Mouse (Mus musculus): ENCODE measurements around the gene Gm14401.
"Not testable (repeated sequence)": the region's sequence is repeated elsewhere in the genome, so short reads cannot be mapped to it uniquely, and the experiment has no call there.

The Gm14401 gene

GRCm38 (mm10) chr2:177073432-177074423 is at the start of gene Gm14401:
Gm14401 (plus strand) TSS chr2:177074320.
- DNase-seq, result peak in 1 of 2 experiments; percentile 1

DNA sequence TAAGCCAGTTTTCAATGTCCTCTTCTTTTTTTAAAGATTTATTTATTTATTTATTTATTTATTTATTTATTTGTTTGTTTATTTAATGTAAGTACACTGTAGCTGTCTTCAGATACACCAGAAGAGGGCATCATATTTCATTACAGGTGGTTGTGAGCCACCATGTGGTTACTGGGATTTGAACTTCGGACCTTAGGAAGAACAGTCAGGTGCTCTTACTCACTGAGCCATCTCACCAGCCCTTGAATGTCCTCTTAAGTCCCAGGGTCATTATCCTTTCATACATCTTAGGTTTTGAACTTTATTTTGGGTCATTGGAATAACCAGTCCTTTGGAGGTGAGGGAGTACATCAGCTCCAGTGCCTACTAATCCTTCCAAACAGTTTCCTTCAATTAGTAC is 1.3 kb upstream of the Gm14401 start:
- DNase-seq, result peak in 1 of 2 experiments; percentile 1

DNA sequence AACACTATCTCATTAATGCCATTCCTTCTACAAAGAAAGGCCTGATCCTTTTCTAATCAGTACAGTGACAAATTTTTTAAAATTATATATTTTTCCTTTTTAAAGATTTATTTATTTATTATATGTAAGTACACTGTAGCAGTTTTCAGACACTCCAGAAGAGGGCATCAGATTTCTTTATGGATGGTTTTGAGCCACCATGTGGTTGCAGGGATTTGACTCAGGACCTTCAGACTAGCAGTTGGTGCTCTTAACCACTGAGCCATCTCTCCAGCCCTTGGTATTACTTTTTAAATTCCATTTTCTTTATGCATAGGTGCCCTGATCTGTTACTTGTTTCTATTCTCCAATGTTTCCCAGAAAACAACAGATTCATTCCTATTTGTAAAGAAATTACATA is 895 bp downstream of the Gm14401 start:
- not testable (repeated sequence) for DNase-seq

DNA sequence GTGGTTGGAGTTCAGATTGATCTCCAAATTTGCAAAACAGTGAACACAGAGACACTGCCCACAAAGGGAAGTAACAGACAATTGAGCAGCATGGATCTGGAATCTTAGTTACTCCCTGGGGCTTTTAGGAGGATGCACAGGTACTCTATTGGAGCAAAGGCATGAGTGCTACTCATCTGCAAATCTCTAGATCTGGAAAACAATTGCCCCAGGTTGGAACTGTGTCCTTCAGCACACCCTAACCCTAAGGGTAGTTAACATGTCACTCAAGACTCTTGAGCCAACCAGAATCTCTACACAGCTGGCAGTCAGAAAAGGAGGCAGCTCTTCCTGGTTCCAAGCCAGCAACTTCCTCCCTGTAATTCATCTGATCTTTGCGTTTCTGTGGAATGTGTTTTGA is 5.7 kb downstream of the Gm14401 start:
- not testable (repeated sequence) for DNase-seq

DNA sequence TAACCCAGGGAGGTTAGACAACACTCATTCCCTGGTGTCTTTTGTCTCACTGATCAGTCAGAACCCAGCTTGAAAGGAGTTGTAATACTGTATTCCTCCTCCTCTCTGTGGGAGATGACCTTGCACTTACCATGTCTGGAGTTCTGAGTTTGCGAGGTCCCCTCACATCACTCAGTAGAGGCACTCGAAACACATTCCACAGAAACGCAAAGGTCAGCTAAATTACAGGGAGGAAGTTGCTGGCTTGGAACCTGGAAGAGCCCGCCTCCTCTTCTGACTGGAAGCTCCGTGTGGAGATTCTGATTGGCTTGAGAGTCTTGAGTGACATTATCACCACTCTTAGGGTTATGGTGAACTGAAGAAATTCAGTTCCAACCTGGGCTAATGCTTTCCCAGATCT is 35.0 kb downstream of the Gm14401 start:
- DNase-seq, result not testable (repeated sequence)

DNA sequence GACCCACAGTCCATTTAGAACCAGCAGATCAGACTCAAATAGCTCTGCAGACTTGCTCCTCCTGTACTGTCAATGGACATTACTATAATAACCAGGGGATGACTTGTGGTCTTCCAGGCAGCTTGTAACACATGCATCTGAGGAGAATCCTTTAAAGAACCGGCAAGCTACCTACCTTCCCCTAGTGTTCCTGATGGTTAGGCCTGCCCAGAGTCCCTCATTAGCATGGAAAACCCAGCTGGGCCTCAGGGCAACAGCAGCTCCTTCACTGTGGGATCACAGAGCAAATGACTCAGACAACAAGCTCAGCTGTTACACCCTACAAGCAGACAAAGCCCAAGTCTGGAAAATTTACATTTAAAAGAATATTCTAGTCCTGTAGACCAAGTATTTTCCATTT is 55.0 kb downstream of the Gm14401 start:
- not testable (repeated sequence) for DNase-seq

Data from cerebellum, postnatal 36 days (tissue).